Mouse (Mus musculus): ENCODE data around the gene Six3.

DNA sequence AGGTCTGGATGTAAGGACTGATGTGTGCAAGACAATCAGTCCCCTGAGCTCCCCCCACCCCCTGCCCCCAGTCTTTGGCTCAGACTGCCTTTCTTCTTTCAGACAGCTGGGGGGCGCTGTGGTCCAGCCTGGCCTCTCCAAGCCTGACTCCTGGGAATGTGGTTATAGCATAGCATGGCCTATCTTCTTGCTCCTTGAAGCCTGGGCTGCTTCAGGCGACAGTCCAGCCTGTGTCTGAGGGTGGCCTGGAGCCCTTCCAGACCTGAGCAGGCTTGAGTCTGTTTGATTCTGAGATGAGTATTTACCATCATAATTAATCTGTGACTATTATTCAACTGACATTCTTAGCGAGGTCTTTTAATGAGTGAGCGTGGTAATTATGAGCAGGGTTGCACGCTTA lies 17.7 kb downstream of the Six3 start:
- TF ChIP-seq CTCF (IDR thresholded peaks at IDR 0.05; ENCODE audit: low read depth, low read length): peak; percentile 60
- TF ChIP-seq POLR2A (IDR thresholded peaks at IDR 0.05; ENCODE audit: insufficient read depth, low read length): no peak
